Mouse (Mus musculus): Measurements from ENCODE around the gene Pdcd2l. TPM values are rescaled to one million over a fixed set of nuclear protein-coding genes. Genes with fewer than 3 reads are reported as not detected.
"Not testable (repeated sequence)": the region's sequence is repeated elsewhere in the genome, so short reads cannot be mapped to it uniquely, and the experiment has no call there.

Pdcd2l gene
- polyA plus RNA-seq, 1 experiment from 2014 or later = 54.3 TPM

GRCm38 (mm10) chr7:34208027-34208745 lies 11.7 kb upstream of the Pdcd2l start:
- no peak overlapping the region for H3K4me2 ChIP-seq (ENCODE audit: low read length)
- H3K9ac ChIP-seq (ENCODE audit: low read length) = no peak overlapping the region
- H3K36me3 ChIP-seq (ENCODE audit: control insufficient read depth, insufficient read depth, low read length) = peaks cover 100% of the 10 kb centered on the region
- no peak overlapping the region for H3K4me3 ChIP-seq (ENCODE audit: control insufficient read depth in 1 of 2, insufficient read depth in 1 of 2, low read depth in 1 of 2, low read length in 2 of 2)
- H3K4me1 ChIP-seq (ENCODE audit: control insufficient read depth in 2 of 2, insufficient read depth in 2 of 2, low read length in 2 of 2) = no peaks in the 10 kb centered on the region
- H3K9me3 ChIP-seq (ENCODE audit: control insufficient read depth, low read length) = no peaks in the 10 kb centered on the region
- WGBS = 81% methylated on average over 9 of the region's 9 CpGs
- no peak overlapping the region for H3K27ac ChIP-seq (replicated peaks in 1 of 2; ENCODE audit: control insufficient read depth in 1 of 2, insufficient read depth in 1 of 2, low read depth in 2 of 2, low read length in 2 of 2)
- no peaks in the 10 kb centered on the region for H3K27me3 ChIP-seq (ENCODE audit: control insufficient read depth, insufficient read depth, low read length)
- ATAC-seq (ENCODE audit: insufficient number of reproducible peaks, insufficient read depth, low FRiP score, low read depth) = no peak

DNA sequence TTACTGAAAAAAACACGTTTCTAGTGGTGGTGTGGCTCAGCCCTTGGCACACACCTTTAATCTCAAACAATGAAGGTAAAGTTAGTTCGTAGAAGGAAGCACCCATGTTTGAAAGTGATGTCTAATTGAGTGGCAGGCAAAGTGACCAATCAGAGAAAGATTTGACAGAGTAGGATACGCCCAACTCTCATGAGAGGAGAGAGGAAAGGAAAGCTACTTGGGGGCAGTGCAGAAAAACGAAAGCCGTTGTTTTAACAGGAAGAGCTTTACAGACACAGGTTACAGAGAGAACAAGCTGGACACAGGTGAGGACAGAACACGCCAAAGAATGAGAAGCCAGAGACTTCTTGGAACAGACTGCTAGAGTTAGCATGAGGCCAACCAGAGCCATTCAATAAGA lies 9.9 kb upstream of the Pdcd2l start:
- no peak for ATAC-seq (ENCODE audit: insufficient number of reproducible peaks, insufficient read depth, low FRiP score, low read depth)
- Histone ChIP-seq H3K27me3 (ENCODE audit: control insufficient read depth, insufficient read depth, low read length) (no peaks in the 10 kb centered on the region), H3K36me3 (ENCODE audit: control insufficient read depth, insufficient read depth, low read length) (peaks cover 100% of the 10 kb centered on the region), H3K4me3 (ENCODE audit: control insufficient read depth in 1 of 2, insufficient read depth in 1 of 2, low read depth in 1 of 2, low read length in 2 of 2) (no peak overlapping the region), H3K4me2 (ENCODE audit: low read length) (no peak overlapping the region), H3K9me3 (ENCODE audit: control insufficient read depth, low read length) (no peaks in the 10 kb centered on the region), H3K4me1 (ENCODE audit: control insufficient read depth in 2 of 2, insufficient read depth in 2 of 2, low read length in 2 of 2) (no peaks in the 10 kb centered on the region), H3K9ac (ENCODE audit: low read length) (no peak overlapping the region), H3K27ac (replicated peaks in 1 of 2; ENCODE audit: control insufficient read depth in 1 of 2, insufficient read depth in 1 of 2, low read depth in 2 of 2, low read length in 2 of 2) (no peak overlapping the region)
- WGBS = 90% methylated on average over 6 of the region's 6 CpGs

DNA sequence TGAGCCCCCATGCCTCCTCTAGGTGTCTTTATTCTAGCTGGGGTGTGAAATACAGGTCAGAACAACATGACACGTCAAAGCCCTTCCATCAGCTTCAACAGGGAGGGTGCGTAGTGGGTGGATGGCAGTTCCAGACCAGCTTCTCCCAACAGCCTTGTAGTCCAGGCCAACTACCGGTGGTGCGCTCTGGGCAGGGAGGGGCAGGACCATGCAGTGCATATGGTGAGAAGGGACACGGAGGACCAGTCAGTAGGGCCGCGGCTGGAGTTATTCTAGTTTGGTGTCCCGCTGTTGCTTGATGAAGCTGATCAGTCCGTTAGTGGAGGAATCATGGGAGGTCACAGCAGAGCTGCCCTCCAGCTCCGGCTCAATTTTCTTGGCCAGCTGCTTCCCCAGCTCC lies 5.7 kb upstream of the Pdcd2l start:
- H3K9me3 ChIP-seq (ENCODE audit: control insufficient read depth, low read length); H3K4me1 ChIP-seq (ENCODE audit: control insufficient read depth in 2 of 2, insufficient read depth in 2 of 2, low read length in 2 of 2); H3K9ac ChIP-seq (ENCODE audit: low read length); H3K4me3 ChIP-seq (ENCODE audit: control insufficient read depth in 1 of 2, insufficient read depth in 1 of 2, low read depth in 1 of 2, low read length in 2 of 2); ATAC-seq (ENCODE audit: insufficient number of reproducible peaks, insufficient read depth, low FRiP score, low read depth); H3K4me2 ChIP-seq (ENCODE audit: low read length); H3K27me3 ChIP-seq (ENCODE audit: control insufficient read depth, insufficient read depth, low read length); H3K27ac ChIP-seq (replicated peaks in 1 of 2; ENCODE audit: control insufficient read depth in 1 of 2, insufficient read depth in 1 of 2, low read depth in 2 of 2, low read length in 2 of 2): not testable (repeated sequence)
- WGBS = 93% methylated on average over 10 of the region's 10 CpGs
- H3K36me3 ChIP-seq (ENCODE audit: control insufficient read depth, insufficient read depth, low read length) = peaks cover 69% of the 10 kb centered on the region

GRCm38 (mm10) chr7:34200829-34201228 lies 4.4 kb upstream of the Pdcd2l start:
- H3K27ac ChIP-seq (replicated peaks in 1 of 2; ENCODE audit: control insufficient read depth in 1 of 2, insufficient read depth in 1 of 2, low read depth in 2 of 2, low read length in 2 of 2) = no peak overlapping the region
- no peak overlapping the region for H3K4me2 ChIP-seq (ENCODE audit: low read length)
- H3K9me3 ChIP-seq (ENCODE audit: control insufficient read depth, low read length) = 0 out of 2 replicates have a peak, but pooled peaks cover 3% of the 10 kb centered on the region
- no peaks in the 10 kb centered on the region for H3K27me3 ChIP-seq (ENCODE audit: control insufficient read depth, insufficient read depth, low read length)
- ATAC-seq (ENCODE audit: insufficient number of reproducible peaks, insufficient read depth, low FRiP score, low read depth) = no peak
- WGBS = 100% methylated on average over 2 of the region's 2 CpGs
- H3K4me3 ChIP-seq (ENCODE audit: control insufficient read depth in 1 of 2, insufficient read depth in 1 of 2, low read depth in 1 of 2, low read length in 2 of 2) = no peak overlapping the region
- no peak overlapping the region for H3K9ac ChIP-seq (ENCODE audit: low read length)
- peaks cover 56% of the 10 kb centered on the region for H3K36me3 ChIP-seq (ENCODE audit: control insufficient read depth, insufficient read depth, low read length)
- H3K4me1 ChIP-seq (ENCODE audit: control insufficient read depth in 2 of 2, insufficient read depth in 2 of 2, low read length in 2 of 2) = peaks cover 0 to under 1% of the 10 kb centered on the region in 2 experiments; a peak in 1 of 4 replicates

DNA sequence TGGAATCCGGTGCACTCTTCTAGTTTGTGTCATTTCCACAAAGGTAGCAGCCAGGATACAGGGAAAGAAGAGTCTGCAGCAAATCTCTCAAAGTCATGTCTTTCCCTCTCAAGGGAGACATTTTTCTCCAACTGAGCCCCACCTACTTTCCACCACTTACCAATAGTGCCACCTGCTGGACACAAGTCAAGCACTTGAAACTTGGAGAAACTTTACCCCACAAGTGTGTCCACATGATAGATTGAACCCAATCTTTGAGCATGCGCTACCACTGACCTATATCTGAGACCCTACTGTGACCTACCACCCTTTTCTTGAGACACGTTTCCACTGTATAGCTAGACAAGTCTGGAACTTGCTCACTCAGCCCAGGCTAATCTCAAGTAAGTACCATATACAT lies 1.9 kb upstream of the Pdcd2l start:
- Histone ChIP-seq H3K4me2 (ENCODE audit: low read length) (no peak overlapping the region), H3K9ac (ENCODE audit: low read length) (no peak overlapping the region), H3K4me1 (ENCODE audit: control insufficient read depth in 2 of 2, insufficient read depth in 2 of 2, low read length in 2 of 2) (peaks cover 0 to 6% of the 10 kb centered on the region in 2 experiments; a peak in 1 of 4 replicates), H3K4me3 (ENCODE audit: control insufficient read depth in 1 of 2, insufficient read depth in 1 of 2, low read depth in 1 of 2, low read length in 2 of 2) (no peak overlapping the region), H3K27ac (replicated peaks in 1 of 2; ENCODE audit: control insufficient read depth in 1 of 2, insufficient read depth in 1 of 2, low read depth in 2 of 2, low read length in 2 of 2) (no peak overlapping the region), H3K27me3 (ENCODE audit: control insufficient read depth, insufficient read depth, low read length) (no peaks in the 10 kb centered on the region), H3K9me3 (ENCODE audit: control insufficient read depth, low read length) (0 out of 2 replicates have a peak, but pooled peaks cover 3% of the 10 kb centered on the region), H3K36me3 (ENCODE audit: control insufficient read depth, insufficient read depth, low read length) (peaks cover 38% of the 10 kb centered on the region)
- WGBS = 39% methylated on average over 3 of the region's 3 CpGs
- ATAC-seq (ENCODE audit: insufficient number of reproducible peaks, insufficient read depth, low FRiP score, low read depth) = no peak

GRCm38 (mm10) chr7:34195632-34196031 lies 829 bp downstream of the Pdcd2l start:
- Histone ChIP-seq H3K9me3 (ENCODE audit: control insufficient read depth, low read length) (no peaks in the 10 kb centered on the region), H3K36me3 (ENCODE audit: control insufficient read depth, insufficient read depth, low read length) (peaks cover 28% of the 10 kb centered on the region), H3K4me1 (ENCODE audit: control insufficient read depth in 2 of 2, insufficient read depth in 2 of 2, low read length in 2 of 2) (peaks cover 0 to 6% of the 10 kb centered on the region in 2 experiments; a peak in 1 of 4 replicates), H3K27me3 (ENCODE audit: control insufficient read depth, insufficient read depth, low read length) (no peaks in the 10 kb centered on the region), H3K27ac (replicated peaks in 1 of 2; ENCODE audit: control insufficient read depth in 1 of 2, insufficient read depth in 1 of 2, low read depth in 2 of 2, low read length in 2 of 2) (peak overlapping the region in 1 of 2 experiments; percentile 63; a peak in 1 of 4 replicates), H3K9ac (ENCODE audit: low read length) (peak overlapping the region; percentile 97), H3K4me3 (ENCODE audit: control insufficient read depth in 1 of 2, insufficient read depth in 1 of 2, low read depth in 1 of 2, low read length in 2 of 2) (peak overlapping the region; percentile 89 to 96), H3K4me2 (ENCODE audit: low read length) (peak overlapping the region; percentile 84)
- no peak for ATAC-seq (ENCODE audit: insufficient number of reproducible peaks, insufficient read depth, low FRiP score, low read depth)
- WGBS = 52% methylated on average over 3 of the region's 3 CpGs

DNA sequence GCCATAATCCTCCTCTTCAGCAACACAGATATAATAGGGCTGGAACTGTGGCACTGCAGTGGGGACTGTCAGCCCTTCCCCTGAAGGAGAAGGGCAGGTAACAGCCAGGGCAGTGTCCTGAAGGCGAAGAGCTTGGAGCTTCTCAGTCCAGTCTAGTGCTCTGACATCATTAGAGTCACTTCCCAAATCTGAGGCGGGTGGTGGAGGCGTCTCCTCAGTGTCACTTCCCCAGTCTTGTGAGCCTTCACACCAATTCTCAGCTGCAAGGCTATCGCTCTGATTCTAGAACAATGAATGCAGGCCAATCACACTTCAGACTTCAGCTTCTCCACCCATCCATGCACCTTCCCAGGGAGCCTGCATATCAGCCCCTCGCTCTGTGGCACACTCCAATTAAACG lies 3.6 kb downstream of the Pdcd2l start:
- ATAC-seq (ENCODE audit: insufficient number of reproducible peaks, insufficient read depth, low FRiP score, low read depth) = no peak
- WGBS = 85% methylated on average over 6 of the region's 6 CpGs

More for the DNA sequence above, 3.6 kb downstream of the Pdcd2l start:
- Histone ChIP-seq H3K9ac (ENCODE audit: low read length) (no peak overlapping the region), H3K4me1 (ENCODE audit: control insufficient read depth in 2 of 2, insufficient read depth in 2 of 2, low read length in 2 of 2) (peaks cover 0 to 6% of the 10 kb centered on the region in 2 experiments; a peak in 1 of 4 replicates), H3K4me2 (ENCODE audit: low read length) (no peak overlapping the region), H3K27ac (replicated peaks in 1 of 2; ENCODE audit: control insufficient read depth in 1 of 2, insufficient read depth in 1 of 2, low read depth in 2 of 2, low read length in 2 of 2) (no peak overlapping the region), H3K9me3 (ENCODE audit: control insufficient read depth, low read length) (no peaks in the 10 kb centered on the region), H3K4me3 (ENCODE audit: control insufficient read depth in 1 of 2, insufficient read depth in 1 of 2, low read depth in 1 of 2, low read length in 2 of 2) (no peak overlapping the region), H3K36me3 (ENCODE audit: control insufficient read depth, insufficient read depth, low read length) (peaks cover 47% of the 10 kb centered on the region), H3K27me3 (ENCODE audit: control insufficient read depth, insufficient read depth, low read length) (no peaks in the 10 kb centered on the region)
